Mouse (Mus musculus) liver, embryonic 14.5 days (tissue): ENCODE data around the gene Rapgef1.

Experiments
- CTCF ChIP-seq: IDR thresholded peaks from 2 replicates; pipeline ENCODE4 v1.5.1; 2016; ENCODE audit warnings: antibody characterized with exemption, low read depth, control low read depth
- EP300 ChIP-seq: IDR thresholded peaks from 2 replicates; pipeline ENCODE4 v1.6.1; 2016; ENCODE audit warnings: antibody characterized with exemption, low read depth

GRCm38 (mm10) chr2:29621163-29621562, 1.6 kb downstream of the Rapgef1 start:
- TF ChIP-seq CTCF, result no peak
- no peak for TF ChIP-seq EP300
